Mouse (Mus musculus) retina, adult 2 months (tissue): ENCODE data around the gene Sema7a.

ENCODE experiments used
- DNase-seq: peaks from one replicate; pipeline ENCODE4 v3.0.0-alpha.2; 2012; ENCODE audit warnings: low read depth, low spot score

Gene Sema7a

DNA sequence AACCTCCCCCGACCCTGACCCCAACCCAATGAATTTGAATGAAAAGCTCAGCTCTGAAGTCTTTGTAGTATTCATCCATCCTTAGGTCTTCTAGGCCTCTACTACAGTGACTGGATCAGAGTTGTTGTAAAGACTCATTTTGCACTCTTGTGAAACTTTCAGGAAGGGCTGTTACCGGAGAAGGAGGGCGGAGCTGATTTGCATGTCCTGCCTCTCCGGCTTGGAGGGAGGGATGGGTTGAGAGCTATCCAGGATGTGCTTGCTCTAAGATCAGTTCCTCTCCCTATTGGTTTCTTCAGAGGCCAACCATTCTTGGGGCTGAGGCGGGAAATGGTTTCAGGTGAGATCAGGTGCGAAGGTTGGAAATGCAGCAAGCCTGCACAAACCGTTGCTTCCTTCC is 71.1 kb downstream of the Sema7a start:
- DNase-seq: no peak

DNA sequence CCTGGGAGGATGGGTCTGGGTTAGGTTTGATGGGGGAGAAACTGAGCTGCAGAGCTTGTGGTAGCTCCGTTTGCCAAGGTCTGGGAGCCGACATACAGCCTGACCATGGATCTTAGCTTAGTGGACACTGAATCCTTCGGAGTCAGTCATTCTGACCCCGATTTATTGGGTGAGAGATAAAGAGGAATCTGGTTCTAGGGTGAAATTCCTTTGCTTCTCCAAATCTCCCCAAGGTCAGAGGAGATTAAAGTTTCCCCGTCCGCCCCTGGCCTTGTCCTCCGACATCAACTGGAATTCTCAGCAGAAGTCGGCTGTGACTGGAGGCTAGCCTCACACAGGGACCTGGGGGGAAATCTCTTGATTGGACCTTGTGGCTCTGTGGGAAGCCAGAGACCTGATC is 71.6 kb downstream of the Sema7a start:
- DNase-seq: no peak
